Mouse (Mus musculus) intestine, embryonic 16.5 days (tissue): Measurements from ENCODE around the gene Dscaml1. TPM values are rescaled to one million over a fixed set of nuclear protein-coding genes. Genes with fewer than 3 reads are reported as not detected.
A peak's percentile ranks its signal among the peaks of the same experiment; 100 is the strongest.

Experiments
- ATAC-seq: fragments of 200-750 bp; cut with Nextera tagmentation; 2 replicates; pipeline ENCODE4 v1.8.0; 2017; ENCODE audit warnings: moderate TSS enrichment, moderate library complexity
- H3K27ac ChIP-seq: fragments of 300-500 bp; sonication (generic); 2 replicates; pipeline ENCODE4 v1.5.1; 2014; ENCODE audit warnings: mild to moderate bottlenecking, low read length
- H3K27me3 ChIP-seq: fragments of 300-500 bp; sonication (generic); replicated peaks from 2 replicates; pipeline ENCODE4 v1.6.1; 2014; ENCODE audit warnings: low read length, control low read depth, mixed read lengths; ENCODE audit not compliant: control insufficient read depth, insufficient read depth
- H3K36me3 ChIP-seq: fragments of 300-500 bp; sonication (generic); 2 replicates; pipeline ENCODE4 v1.6.1; 2014; ENCODE audit warnings: low read length, control low read depth; ENCODE audit not compliant: control insufficient read depth, insufficient read depth
- H3K4me1 ChIP-seq: fragments of 300-500 bp; sonication (generic); 2 replicates; pipeline ENCODE4 v1.6.1; 2014; ENCODE audit warnings: low read length, control low read depth, mixed read lengths; ENCODE audit not compliant: control insufficient read depth, insufficient read depth
- H3K4me2 ChIP-seq: fragments of 300-500 bp; sonication (generic); 2 replicates; pipeline ENCODE4 v1.6.1; 2014; ENCODE audit warnings: low read depth, low read length, control low read depth
- H3K4me3 ChIP-seq: fragments of 300-500 bp; sonication (generic); 2 replicates; pipeline ENCODE4 v1.5.1; 2014; ENCODE audit warnings: mild to moderate bottlenecking, low read length
- H3K9ac ChIP-seq: fragments of 300-500 bp; sonication (generic); 2 replicates; pipeline ENCODE4 v1.6.1; 2014; ENCODE audit warnings: low read depth, low read length
- H3K9me3 ChIP-seq: fragments of 300-500 bp; sonication (generic); 2 replicates; pipeline ENCODE4 v1.6.1; 2016; ENCODE audit warnings: low read length, control low read depth; ENCODE audit not compliant: control insufficient read depth
- WGBS: fragments of 180-500 bp; shearing (Covaris S2); extraction: QIAGEN DNeasy Blood & Tissue Kit; methylation state at CpG from one replicate; pipeline ENCODE4 v1.1.7; 2014; 5-methylcytosine and 5-hydroxymethylcytosine counted together
- polyA plus RNA-seq: library from polyadenylated mRNA; unstranded; fragments of >200 nt; fragmentation: Nextera tagmentation; extraction: Ambion mirVana; gene quantifications from 2 replicates; pipeline ENCODE4 v1.2.1, GENCODE M21; 2015

Dscaml1 gene
- polyA plus RNA-seq, 1 experiment from 2014 or later, result 0.33 TPM

DNA sequence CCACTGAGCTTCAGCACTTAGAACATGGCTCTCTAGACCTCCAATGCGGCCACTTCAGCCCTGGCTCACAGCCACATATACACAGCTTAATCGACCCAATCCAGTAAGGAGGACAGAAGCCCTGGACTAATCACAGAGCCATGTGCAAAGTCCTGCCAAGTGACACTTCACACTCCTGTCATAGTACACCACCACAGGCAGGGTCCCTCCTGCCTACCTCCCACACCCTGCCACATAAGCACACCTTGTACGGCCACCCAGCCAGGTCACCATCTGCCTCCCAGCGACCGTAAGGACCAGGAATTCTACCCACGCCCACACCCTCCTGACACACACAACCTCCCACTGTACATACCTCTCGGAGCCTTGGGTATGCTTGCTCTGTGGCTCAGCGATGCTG is 360.6 kb downstream of the Dscaml1 start:
- Histone ChIP-seq H3K4me1 (no peaks in the 10 kb centered on the region), H3K4me2 (no peak overlapping the region), H3K4me3 (no peak overlapping the region), H3K9me3 (no peaks in the 10 kb centered on the region), H3K36me3 (0 out of 2 replicates have a peak, but pooled peaks cover 3% of the 10 kb centered on the region), H3K27ac (no peak overlapping the region), H3K9ac (no peak overlapping the region), H3K27me3 (no peaks in the 10 kb centered on the region)
- 80% methylated on average over 8 of the region's 8 CpGs for WGBS
- no peak for ATAC-seq

DNA sequence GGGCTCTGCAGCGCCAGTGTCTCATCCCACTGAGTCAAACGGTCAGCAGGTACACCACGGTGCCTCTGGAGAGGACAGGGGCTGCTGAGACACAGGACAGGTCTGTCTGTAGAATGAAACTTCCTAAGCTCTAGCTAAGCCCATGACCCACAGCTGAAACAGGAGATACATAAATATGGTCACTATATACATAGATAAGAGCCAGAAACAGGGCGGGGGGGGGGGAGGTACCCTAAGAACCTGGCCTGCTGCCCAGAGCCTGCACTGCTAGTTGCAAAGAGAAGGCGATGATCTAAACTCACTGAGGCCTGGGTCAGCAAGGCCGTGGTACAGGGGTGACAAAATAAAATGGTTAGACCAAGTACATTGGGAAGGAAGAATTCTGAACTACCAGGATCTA is 361.1 kb downstream of the Dscaml1 start:
- no peak overlapping the region for H3K4me3 ChIP-seq
- 70% methylated on average over 6 of the region's 6 CpGs for WGBS
- no peaks in the 10 kb centered on the region for H3K27me3 ChIP-seq
- ATAC-seq, result peak; percentile 46; the same call in 1 of the 2 replicates
- H3K4me2 ChIP-seq, result no peak overlapping the region
- H3K36me3 ChIP-seq, result peaks cover 3% of the 10 kb centered on the region; the same call in 1 of the 2 replicates
- no peak overlapping the region for H3K27ac ChIP-seq
- H3K9me3 ChIP-seq, result no peaks in the 10 kb centered on the region
- H3K4me1 ChIP-seq, result no peaks in the 10 kb centered on the region
- no peak overlapping the region for H3K9ac ChIP-seq

DNA sequence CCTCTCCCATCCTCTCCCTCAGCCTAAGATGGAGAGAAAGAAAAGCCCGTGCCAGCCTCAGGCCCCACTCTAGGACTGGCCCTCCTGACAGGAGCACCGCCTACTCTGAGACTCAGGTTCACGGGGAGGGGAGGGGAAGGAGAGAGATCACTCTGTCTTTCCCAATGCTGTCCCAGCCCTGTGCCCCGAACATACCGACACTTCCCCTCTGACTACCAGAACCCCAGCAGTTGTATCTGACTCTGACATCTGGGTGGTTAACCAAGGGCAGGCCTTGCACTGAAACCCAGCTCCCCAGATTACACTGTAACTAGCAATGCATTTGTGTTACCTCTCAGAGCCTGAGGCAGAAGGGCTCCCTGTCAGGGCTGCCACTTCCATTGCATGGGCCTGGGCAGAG is 362.0 kb downstream of the Dscaml1 start:
- WGBS, result 46% methylated on average over 5 of the region's 5 CpGs
- no peak for ATAC-seq
- no peak overlapping the region for H3K27ac ChIP-seq
- H3K9ac ChIP-seq, result no peak overlapping the region
- no peaks in the 10 kb centered on the region for H3K27me3 ChIP-seq
- peaks cover 3% of the 10 kb centered on the region; the same call in 1 of the 2 replicates for H3K36me3 ChIP-seq
- H3K9me3 ChIP-seq, result no peaks in the 10 kb centered on the region
- H3K4me1 ChIP-seq, result no peaks in the 10 kb centered on the region
- no peak overlapping the region for H3K4me2 ChIP-seq
- no peak overlapping the region for H3K4me3 ChIP-seq

DNA sequence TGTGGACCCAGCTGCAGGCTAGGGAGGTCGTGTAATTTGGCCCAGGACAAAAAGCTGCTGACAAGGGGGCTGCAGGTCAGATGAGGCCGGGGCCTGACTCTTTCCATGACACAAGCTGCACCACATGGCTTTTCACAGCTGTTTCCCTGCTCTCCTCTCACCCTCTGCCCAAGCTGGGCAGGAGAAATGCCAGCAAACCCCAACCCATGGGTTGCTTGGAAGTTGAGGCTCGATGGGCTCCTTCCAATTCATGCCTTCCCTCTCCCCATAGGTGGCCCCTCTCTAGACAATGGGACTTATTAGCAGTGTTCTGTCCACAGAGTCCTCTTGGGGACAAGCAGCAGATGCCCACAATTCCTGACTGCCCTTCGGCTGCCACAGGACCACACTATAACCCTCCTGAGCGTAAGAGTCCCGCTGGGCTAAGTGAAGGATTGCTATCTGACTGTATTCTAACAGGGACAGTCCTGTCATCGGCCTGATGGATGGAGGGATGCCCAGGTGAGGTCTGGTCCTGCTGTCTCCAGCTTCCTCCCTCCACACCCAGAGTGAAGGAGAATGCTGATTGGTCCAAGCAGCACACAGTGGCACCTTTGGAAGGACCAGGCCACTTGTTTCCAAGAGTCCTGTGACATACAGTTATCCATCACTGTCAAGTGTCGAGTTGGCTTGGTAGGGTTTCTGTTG is 365.2 kb downstream of the Dscaml1 start:
- Histone ChIP-seq H3K4me1 (no peaks in the 10 kb centered on the region), H3K27ac (no peak overlapping the region), H3K36me3 (peaks cover 5% of the 10 kb centered on the region; the same call in 1 of the 2 replicates), H3K4me3 (no peak overlapping the region), H3K4me2 (no peak overlapping the region), H3K27me3 (no peaks in the 10 kb centered on the region), H3K9ac (no peak overlapping the region), H3K9me3 (no peaks in the 10 kb centered on the region)
- ATAC-seq, result no peak
- WGBS, result 83% methylated on average over 8 of the region's 8 CpGs

DNA sequence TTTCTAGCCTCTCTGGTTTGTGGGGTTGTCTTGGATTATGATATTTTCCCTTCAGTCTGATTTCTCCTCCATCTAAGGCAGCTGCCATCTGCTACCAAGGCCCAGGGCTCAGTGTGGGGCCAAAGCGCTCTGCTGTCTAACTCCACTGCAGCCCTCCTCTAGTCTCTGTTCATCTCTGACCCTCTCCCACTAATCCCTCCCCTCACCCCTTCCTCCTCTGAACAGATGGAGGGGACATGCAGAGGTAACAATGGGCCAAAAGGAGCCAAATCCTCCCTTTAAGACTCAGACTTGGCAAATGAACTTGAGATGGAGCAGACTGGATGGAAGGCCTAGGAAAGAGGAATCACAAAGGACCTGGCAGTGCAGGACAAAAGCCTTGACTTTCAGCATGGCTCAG is 365.8 kb downstream of the Dscaml1 start:
- no peak overlapping the region for H3K27ac ChIP-seq
- H3K4me1 ChIP-seq, result no peaks in the 10 kb centered on the region
- H3K27me3 ChIP-seq, result no peaks in the 10 kb centered on the region
- H3K36me3 ChIP-seq, result peaks cover 5% of the 10 kb centered on the region; the same call in 1 of the 2 replicates
- H3K9ac ChIP-seq, result no peak overlapping the region
- no peaks in the 10 kb centered on the region for H3K9me3 ChIP-seq
- H3K4me3 ChIP-seq, result no peak overlapping the region
- ATAC-seq, result no peak
- H3K4me2 ChIP-seq, result no peak overlapping the region
- WGBS, result 95% methylated on average over 1 of the region's 1 CpGs

DNA sequence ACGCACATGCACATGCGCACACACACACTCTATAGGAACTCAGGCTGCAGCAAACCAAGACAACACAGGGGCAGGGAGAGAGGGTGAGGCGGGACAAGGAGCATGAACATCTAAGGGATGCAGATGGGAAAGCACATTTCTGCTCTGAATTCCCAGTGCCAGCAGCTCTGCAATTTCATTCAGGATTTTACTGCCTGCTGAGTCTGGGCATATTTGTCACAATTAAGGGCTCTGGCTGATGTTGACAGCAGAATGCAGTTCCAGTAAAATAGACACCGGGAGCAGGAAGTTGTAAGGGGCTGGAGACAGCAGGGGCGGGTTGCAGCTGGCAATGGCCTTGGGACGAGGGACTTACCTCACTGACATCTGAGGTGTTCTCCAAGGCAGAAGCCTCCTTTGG is 367.3 kb downstream of the Dscaml1 start:
- ATAC-seq, result no peak
- 78% methylated on average over 6 of the region's 6 CpGs for WGBS
- H3K27me3 ChIP-seq, result no peaks in the 10 kb centered on the region

DNA sequence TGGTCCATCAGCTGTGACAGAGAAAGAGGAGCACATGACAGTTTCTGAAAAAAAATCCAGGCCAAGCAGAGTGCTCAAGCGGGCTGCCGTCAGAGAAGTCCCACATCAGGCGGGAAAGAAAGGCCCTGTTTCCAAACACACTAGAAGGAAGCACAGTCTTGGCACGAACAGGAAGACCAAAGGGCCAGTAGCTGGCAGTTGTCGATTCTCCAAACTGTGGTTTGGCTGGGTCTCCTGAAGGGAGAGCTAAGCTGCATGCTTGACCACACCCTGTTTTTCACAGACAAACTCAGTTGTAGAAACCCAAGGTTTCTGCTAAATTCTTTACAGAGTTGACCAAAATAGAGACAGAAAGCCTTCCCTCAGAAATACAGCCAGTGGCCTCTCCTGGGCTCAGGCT is 369.3 kb downstream of the Dscaml1 start:
- Histone ChIP-seq H3K4me1 (no peaks in the 10 kb centered on the region), H3K27ac (no peak overlapping the region), H3K9me3 (no peaks in the 10 kb centered on the region), H3K9ac (no peak overlapping the region), H3K36me3 (peaks cover 7% of the 10 kb centered on the region; the same call in 1 of the 2 replicates), H3K4me3 (no peak overlapping the region), H3K27me3 (no peaks in the 10 kb centered on the region), H3K4me2 (no peak overlapping the region)
- WGBS, result 74% methylated on average over 5 of the region's 5 CpGs
- ATAC-seq, result no peak

More for the DNA sequence above, 367.3 kb downstream of the Dscaml1 start:
- Histone ChIP-seq H3K4me1 (no peaks in the 10 kb centered on the region), H3K4me2 (no peak overlapping the region), H3K9ac (no peak overlapping the region), H3K36me3 (peaks cover 8% of the 10 kb centered on the region; the same call in 1 of the 2 replicates), H3K9me3 (no peaks in the 10 kb centered on the region), H3K4me3 (no peak overlapping the region), H3K27ac (no peak overlapping the region)

DNA sequence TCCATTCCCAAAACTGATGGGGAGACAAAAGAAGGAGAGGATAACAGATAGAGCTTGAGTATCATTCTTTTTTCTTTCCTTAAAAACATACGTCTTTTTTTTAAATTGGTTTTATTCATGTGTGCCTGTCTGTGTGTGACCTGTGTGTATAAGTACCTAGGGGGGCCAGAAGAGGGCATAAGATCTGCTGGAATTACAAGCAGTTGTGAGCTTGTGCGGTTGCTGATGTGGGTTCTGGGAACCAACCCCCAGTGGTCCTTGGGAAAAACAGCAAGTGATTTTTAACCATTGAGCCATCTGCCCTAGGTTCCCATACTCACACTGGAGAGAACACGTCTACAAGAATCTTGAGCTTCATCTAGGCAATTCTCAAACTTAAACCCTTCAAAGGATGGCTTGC is 370.8 kb downstream of the Dscaml1 start:
- Histone ChIP-seq H3K27ac (no peak overlapping the region), H3K9ac (no peak overlapping the region), H3K4me3 (no peak overlapping the region), H3K4me1 (no peaks in the 10 kb centered on the region), H3K9me3 (no peaks in the 10 kb centered on the region), H3K27me3 (no peaks in the 10 kb centered on the region), H3K4me2 (no peak overlapping the region), H3K36me3 (peaks cover 4% of the 10 kb centered on the region; the same call in 1 of the 2 replicates)
- no peak for ATAC-seq
- 84% methylated on average over 3 of the region's 3 CpGs for WGBS

DNA sequence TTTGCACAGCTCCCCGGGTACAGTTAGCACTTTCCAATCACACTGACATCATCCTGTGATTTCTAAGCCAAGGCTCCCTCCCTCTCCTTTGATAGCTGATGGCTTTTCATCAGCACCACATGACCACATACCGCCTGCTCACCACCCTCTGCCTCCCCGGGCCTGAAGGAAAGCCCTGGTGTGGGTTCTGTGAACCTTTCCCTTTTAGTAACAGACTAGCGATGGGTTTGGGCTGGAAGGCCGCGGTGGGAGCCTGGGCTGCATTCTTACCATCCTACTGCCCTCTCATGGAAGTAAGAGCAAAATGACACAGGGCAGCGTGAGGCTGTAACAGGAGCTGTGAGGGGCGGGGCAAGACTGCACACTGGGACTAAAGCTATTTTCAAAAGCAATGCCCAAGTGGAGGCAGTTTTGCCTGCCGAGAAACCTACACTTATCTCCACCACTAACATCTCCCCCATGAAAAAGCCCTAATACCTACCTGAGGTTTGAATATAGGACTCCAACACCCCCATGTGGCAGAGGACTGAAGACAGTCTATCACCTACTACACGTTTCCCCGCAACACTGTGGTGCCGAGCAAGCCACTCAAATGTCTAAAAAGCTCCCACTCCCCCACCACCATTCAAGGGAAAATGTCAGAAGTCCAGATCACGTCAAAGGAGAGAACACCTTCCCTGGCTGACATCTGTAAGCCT is 372.2 kb downstream of the Dscaml1 start:
- Histone ChIP-seq H3K36me3 (peaks cover 4% of the 10 kb centered on the region; the same call in 1 of the 2 replicates), H3K4me2 (no peak overlapping the region), H3K9ac (no peak overlapping the region), H3K4me3 (no peak overlapping the region), H3K27me3 (no peaks in the 10 kb centered on the region), H3K9me3 (no peaks in the 10 kb centered on the region), H3K27ac (no peak overlapping the region), H3K4me1 (no peaks in the 10 kb centered on the region)
- WGBS, result 24% methylated on average over 13 of the region's 13 CpGs
- peak; percentile 55 for ATAC-seq
